Mouse (Mus musculus) gastrocnemius, adult 18-20 months (tissue): ENCODE results near the gene Iah1. TPM values are rescaled to one million over a fixed set of nuclear protein-coding genes. Genes with fewer than 3 reads are reported as not detected.

Experiments
- DNase-seq: peaks from one replicate; pipeline ENCODE4 v3.0.0; 2021; ENCODE audit warnings: low spot score
- total RNA-seq, 2 experiments: library from RNA; stranded (reverse); gene quantifications; 2 replicates each; pipeline ENCODE4 v1.2.3; 2021

Gene Iah1
- total RNA-seq, 2 experiments from 2014 or later: 3.3 to 5.3 TPM

- DNase-seq: no peak
Observed at GRCm38 (mm10) chr12:21364624-21365435, 48.6 kb downstream of the Iah1 start.

DNA sequence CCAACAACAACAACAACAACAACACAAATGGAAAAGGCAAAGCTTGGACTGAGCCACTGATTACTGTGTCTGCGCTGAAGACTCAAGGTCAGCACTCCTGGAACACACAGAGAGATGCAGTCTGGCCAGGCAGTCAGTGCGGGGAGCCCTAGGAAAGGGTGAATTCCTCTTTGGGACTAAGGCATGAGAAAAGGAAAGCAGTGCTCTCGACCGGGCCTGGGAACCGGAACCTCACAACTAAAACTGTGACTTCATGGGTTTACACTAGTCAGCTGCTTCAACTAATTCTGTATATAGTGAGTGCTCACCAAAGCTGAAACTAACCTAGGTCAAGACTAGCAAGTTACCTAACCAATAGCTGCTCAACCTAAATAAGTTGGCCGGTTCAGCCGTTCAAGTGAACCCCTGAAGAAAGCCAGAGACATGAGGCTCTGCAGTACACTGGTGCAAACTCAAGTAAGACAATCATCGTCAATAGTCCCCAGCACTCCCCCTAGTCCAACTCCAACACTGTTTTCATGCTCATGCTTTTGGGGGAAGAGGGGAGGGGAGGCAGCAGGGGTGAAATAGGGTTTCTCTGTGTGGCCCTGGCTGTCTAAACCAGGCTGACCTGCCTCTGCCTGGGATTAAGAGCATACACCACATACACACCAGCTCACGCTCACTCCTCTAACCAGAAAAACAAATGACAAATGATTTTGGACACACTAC lies 52.3 kb downstream of the Iah1 start:
- DNase-seq: no peak

GRCm38 (mm10) chr12:21369087-21369410 lies 52.9 kb downstream of the Iah1 start:
- DNase-seq: no peak

GRCm38 (mm10) chr12:21370035-21370611 lies 53.9 kb downstream of the Iah1 start:
- no peak for DNase-seq

DNA sequence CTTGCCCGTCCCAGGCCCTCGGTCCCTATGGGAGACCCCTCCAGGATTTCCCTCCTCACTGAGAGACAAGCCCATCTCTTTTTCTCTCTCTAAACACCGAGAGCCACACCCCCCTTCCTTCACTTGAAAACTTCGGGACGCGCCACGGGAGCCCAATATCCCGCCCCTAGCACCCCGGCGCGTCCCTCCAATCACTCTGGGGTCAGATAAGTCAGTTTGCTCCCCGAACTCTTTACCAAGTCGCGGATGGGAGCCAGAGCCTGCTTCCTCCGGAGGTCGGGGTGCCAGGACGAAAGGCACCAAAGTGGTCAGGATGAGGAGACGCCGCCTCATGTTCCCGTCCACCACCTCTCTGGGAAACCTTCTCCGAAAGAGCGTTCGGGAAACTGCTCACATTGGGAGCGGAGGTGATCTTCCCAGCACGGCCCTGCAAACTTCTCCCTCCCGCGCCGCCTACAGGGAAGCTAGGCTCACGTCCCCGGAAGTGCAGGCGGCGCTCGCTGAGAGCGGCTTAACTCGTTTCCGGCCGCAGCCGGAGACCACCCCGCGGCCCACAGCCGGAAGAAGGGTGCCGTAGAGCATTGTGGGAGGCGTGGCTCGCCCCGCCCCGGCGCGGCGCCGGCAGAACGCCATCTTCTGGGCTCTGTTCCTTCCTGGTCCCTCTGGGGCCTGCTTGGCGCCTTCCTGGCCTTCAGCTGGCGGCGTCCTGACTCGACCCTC lies 57.1 kb downstream of the Iah1 start, which contains the start of gene Adam17:
Gene Adam17 (minus strand): TSS at position 533 of the 720 bp plus-strand sequence.
- DNase-seq: peak; percentile 97

Other genes starting within 250 kb of the Iah1 start
- gene Cpsf3, start 31.0 kb upstream of the Iah1 start, total RNA-seq: 10 to 100 TPM; 16.5 to 18.6 TPM
- gene Itgb1bp1, start 30.1 kb upstream of the Iah1 start, total RNA-seq: 10 to 100 TPM; 37.8 to 38.8 TPM
- 10 to 100 TPM; 17.1 to 18.7 TPM for gene Adam17, start 57.2 kb downstream of the Iah1 start, total RNA-seq
- gene Ywhaq, start 101.2 kb downstream of the Iah1 start, total RNA-seq: 10 to 100 TPM; 18.7 to 28.8 TPM